Mouse (Mus musculus): ENCODE results near the gene Ryr1.

DNA sequence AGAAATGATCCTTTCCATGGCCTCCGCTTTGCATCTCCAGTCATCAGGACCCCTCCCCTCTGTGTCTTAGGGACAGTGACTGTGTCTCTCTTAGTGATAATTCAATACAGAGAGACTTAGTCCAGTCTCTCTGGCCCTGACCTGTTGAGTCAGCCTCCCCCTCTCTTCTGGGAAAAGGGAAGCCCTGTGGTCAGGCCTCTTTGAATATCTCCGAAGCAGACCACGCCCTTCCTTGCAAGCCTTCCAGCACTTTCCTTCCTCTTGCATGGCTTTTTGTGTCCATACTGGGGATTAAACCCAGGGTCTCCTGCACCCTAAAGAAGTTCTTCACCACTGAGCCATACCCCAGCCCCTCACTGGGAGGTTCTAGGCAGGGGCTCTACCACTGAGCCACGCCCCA lies 19.0 kb upstream of the Ryr1 start:
- TF ChIP-seq CTCF (IDR thresholded peaks at IDR 0.05) = no peak
- TF ChIP-seq EP300 (IDR thresholded peaks at IDR 0.05) = no peak

Measured in lung, postnatal 0 days (tissue).